13 mouse cellular contexts compared by ENCODE assay signal in genomic region chr6:129275220-129275619, GRCm38 (mm10). TPM values are rescaled to one million over a fixed set of nuclear protein-coding genes. Genes with fewer than 3 reads are reported as not detected.
DNase-seq lines count a peak whose midpoint lies in the region; ATAC-seq and TF ChIP-seq lines count a peak whose summit lies in the region.
"Had no signal": no experiment of that assay in that cellular context is flagged by ENCODE, and none has a peak within 500 bp of the region (broad histone marks: within the 10 kb centered on the region; RNA-seq: fewer than 3 reads in every experiment).

Gene Cd69, minus strand, starts transcription at chr6:129275436.

- peak; percentile 5 for DNase-seq in kidney, adult 2 months
- DNase-seq in kidney, adult 18-20 months: no peak
- DNase-seq in liver, embryonic 13.5 days: no peak
- DNase-seq in thymus, postnatal 10 days (ENCODE audit: low spot score in 2 of 2): peak; percentile 64 to 75
- no peak for DNase-seq in MN1 (ENCODE audit: low spot score)
- no peak for DNase-seq in heart, embryonic 10.5 days (ENCODE audit: low spot score)
- DNase-seq: gastrocnemius, adult 2 months; right cerebral cortex, postnatal 4 days had no signal

- TF ChIP-seq CTCF in kidney, adult 2 months (conservative IDR thresholded peaks at IDR 0.05; ENCODE audit: insufficient read depth, insufficient read length, low read depth, low read length): no peak

- H3K36me3 ChIP-seq in kidney, adult 2 months (ENCODE audit: control insufficient read depth, insufficient read depth, low read length): no peaks in the 10 kb centered on the region
- no peaks in the 10 kb centered on the region for H3K36me3 ChIP-seq in liver, embryonic 13.5 days
- no peaks in the 10 kb centered on the region for H3K36me3 ChIP-seq in myocyte (ENCODE audit: control insufficient read depth, insufficient read depth)
- H3K36me3 ChIP-seq in midbrain, embryonic 15.5 days (replicated peaks): no peaks in the 10 kb centered on the region
- no peaks in the 10 kb centered on the region for H3K36me3 ChIP-seq in heart, embryonic 10.5 days
- H3K36me3 ChIP-seq: embryonic facial prominence, embryonic 13.5 days; limb, embryonic 13.5 days had no signal

- no peaks in the 10 kb centered on the region for H3K27me3 ChIP-seq in kidney, adult 2 months (replicated peaks; ENCODE audit: control insufficient read depth, insufficient read depth, low read length)
- no peaks in the 10 kb centered on the region for H3K27me3 ChIP-seq in liver, embryonic 13.5 days
- H3K27me3 ChIP-seq in myocyte (ENCODE audit: control insufficient read depth, insufficient read depth, insufficient read length): no peaks in the 10 kb centered on the region
- no peaks in the 10 kb centered on the region for H3K27me3 ChIP-seq in midbrain, embryonic 15.5 days (replicated peaks)
- no peaks in the 10 kb centered on the region for H3K27me3 ChIP-seq in heart, embryonic 10.5 days (ENCODE audit: insufficient read depth, poor library complexity, severe bottlenecking)
- H3K27me3 ChIP-seq: embryonic facial prominence, embryonic 13.5 days; limb, embryonic 13.5 days had no signal

- ATAC-seq in liver, embryonic 13.5 days (ENCODE audit: low read depth): no peak
- no peak for ATAC-seq in midbrain, embryonic 15.5 days (replicated peaks)
- ATAC-seq: hindbrain, embryonic 16.5 days had no signal

- H3K4me2 ChIP-seq in liver, embryonic 13.5 days: 0 out of 2 replicates have a peak within 1 kb of the TSS, but pooled peaks have one; percentile 11
- H3K4me2 ChIP-seq in myocyte (ENCODE audit: low read depth): peak within 1 kb of the TSS; percentile 43
- no peak within 1 kb of the TSS for H3K4me2 ChIP-seq in midbrain, embryonic 15.5 days
- H3K4me2 ChIP-seq: embryonic facial prominence, embryonic 13.5 days; limb, embryonic 13.5 days had no signal

- H3K79me2 ChIP-seq in myocyte (ENCODE audit: control insufficient read depth, insufficient read depth): no peaks in the 10 kb centered on the region

- no peaks in the 10 kb centered on the region for H3K9me3 ChIP-seq in liver, embryonic 13.5 days (replicated peaks)
- no peaks in the 10 kb centered on the region for H3K9me3 ChIP-seq in midbrain, embryonic 15.5 days
- H3K9me3 ChIP-seq in heart, embryonic 10.5 days: no peaks in the 10 kb centered on the region
- H3K9me3 ChIP-seq: embryonic facial prominence, embryonic 13.5 days; limb, embryonic 13.5 days had no signal

- no peak within 1 kb of the TSS for H3K27ac ChIP-seq in kidney, adult 2 months (ENCODE audit: insufficient read depth, low read depth, low read length)
- H3K27ac ChIP-seq in liver, embryonic 13.5 days: no peak within 1 kb of the TSS; the same call in 1 of the 2 replicates
- H3K27ac ChIP-seq in midbrain, embryonic 15.5 days: no peak within 1 kb of the TSS
- H3K27ac ChIP-seq in heart, embryonic 10.5 days: no peak within 1 kb of the TSS
- H3K27ac ChIP-seq: embryonic facial prominence, embryonic 13.5 days; gastrocnemius, adult 2 months; limb, embryonic 13.5 days had no signal

- 59% methylated on average over 9 of the region's 9 CpGs for WGBS in kidney, adult 2 months
- WGBS in liver, embryonic 13.5 days (ENCODE audit: insufficient replicate concordance): 25% methylated on average over 9 of the region's 9 CpGs
- WGBS in midbrain, embryonic 15.5 days: 75% methylated on average over 9 of the region's 9 CpGs
- WGBS in heart, embryonic 10.5 days: 78% methylated on average over 9 of the region's 9 CpGs

- no peak within 1 kb of the TSS for H3ac ChIP-seq in myocyte (ENCODE audit: control insufficient read depth, insufficient read length)

- H3K9ac ChIP-seq in liver, embryonic 13.5 days: no peak within 1 kb of the TSS
- H3K9ac ChIP-seq in midbrain, embryonic 15.5 days: no peak within 1 kb of the TSS
- H3K9ac ChIP-seq: embryonic facial prominence, embryonic 13.5 days; limb, embryonic 13.5 days had no signal

- H3K4me3 ChIP-seq in kidney, adult 2 months (ENCODE audit: insufficient read depth, low read depth, low read length): no peak within 1 kb of the TSS
- no peak within 1 kb of the TSS; the same call in 1 of the 2 replicates for H3K4me3 ChIP-seq in liver, embryonic 13.5 days (replicated peaks)
- no peak within 1 kb of the TSS for H3K4me3 ChIP-seq in myocyte
- H3K4me3 ChIP-seq in midbrain, embryonic 15.5 days: no peak within 1 kb of the TSS
- H3K4me3 ChIP-seq in heart, embryonic 10.5 days: no peak within 1 kb of the TSS
- H3K4me3 ChIP-seq: embryonic facial prominence, embryonic 13.5 days; gastrocnemius, adult 2 months; limb, embryonic 13.5 days had no signal

- H3K4me1 ChIP-seq in kidney, adult 2 months (ENCODE audit: control insufficient read depth, insufficient read depth, low read length): no peaks in the 10 kb centered on the region
- no peaks in the 10 kb centered on the region for H3K4me1 ChIP-seq in liver, embryonic 13.5 days (replicated peaks)
- H3K4me1 ChIP-seq in midbrain, embryonic 15.5 days: no peaks in the 10 kb centered on the region
- no peaks in the 10 kb centered on the region for H3K4me1 ChIP-seq in heart, embryonic 10.5 days
- H3K4me1 ChIP-seq: embryonic facial prominence, embryonic 13.5 days; limb, embryonic 13.5 days had no signal

- TF ChIP-seq POLR2A in kidney, adult 2 months (IDR thresholded peaks at IDR 0.05; ENCODE audit: low read depth, low read length): no peak
- no peak for TF ChIP-seq POLR2A in myocyte (IDR thresholded peaks at IDR 0.05; ENCODE audit: insufficient read length, low read depth)

TF ChIP-seq in myocyte, 11 proteins besides CTCF, POLR2A, EP300 and RAD21:
- TF ChIP-seq USF1 (IDR thresholded peaks at IDR 0.05; ENCODE audit: low read depth) (no peak), MYOG (IDR thresholded peaks at IDR 0.05; ENCODE audit: control insufficient read depth in 1 of 3, insufficient read depth in 1 of 3, insufficient read length in 2 of 3, low read depth in 2 of 3) (no peak), CEBPB (IDR thresholded peaks at IDR 0.05; ENCODE audit: insufficient read depth, poor library complexity, severe bottlenecking) (no peak), E2F4 (IDR thresholded peaks at IDR 0.05; ENCODE audit: insufficient read depth) (no peak), POLR2AphosphoS2 (IDR thresholded peaks at IDR 0.05; ENCODE audit: insufficient read length, low read depth) (no peak), TCF12 (IDR thresholded peaks at IDR 0.05; ENCODE audit: insufficient read depth, poor library complexity, severe bottlenecking) (no peak), MYOD1 (IDR thresholded peaks at IDR 0.05; ENCODE audit: control insufficient read depth in 1 of 3, insufficient read length in 2 of 3, low read depth in 2 of 3) (no peak)

RNA-seq across cellular contexts. Expression of gene Cd69, which starts in this region (rescaled TPM):
- polyA plus RNA-seq in kidney, adult 2 months (2012; rRNA removed): 0.11 and 0.78 TPM in 2 replicates
- 0.91 and 1.2 TPM in 2 replicates for polyA plus RNA-seq in liver, embryonic 13.5 days (2015; fragmentation: Nextera tagmentation; extraction: Ambion mirVana)
- 0.23 TPM for polyA plus RNA-seq in myocyte (2012; fragmentation: generic; extraction: Trizol)
- not detected in 2 replicates for polyA plus RNA-seq in midbrain, embryonic 15.5 days (2015; fragmentation: Nextera tagmentation; extraction: Ambion mirVana)
- 0.12 and 0.25 TPM in 2 replicates for polyA plus RNA-seq in heart, embryonic 10.5 days (2016; fragmentation: Nextera tagmentation; extraction: Ambion mirVana)
- polyA plus RNA-seq: embryonic facial prominence, embryonic 13.5 days had no signal

Comparison
In these comparisons a context has a peak if more than half of its experiments do, and no peak if none do; other contexts are left out.
1. Peak in DNase-seq in kidney, adult 2 months; RNA of the gene not detected or under 1 TPM.
2. DNase-seq: peak in thymus, postnatal 10 days (2 of 2); none in kidney, adult 18-20 months (single experiment), liver, embryonic 13.5 days (single experiment), MN1 (single experiment) and heart, embryonic 10.5 days (single experiment).